Mouse (Mus musculus): ENCODE measurements around the gene Hyal1. TPM values are rescaled to one million over a fixed set of nuclear protein-coding genes. Genes with fewer than 3 reads are reported as not detected.

Hyal1 gene
- total and polyA plus RNA-seq, 3 experiments = 1.3 to 3.4 TPM; not detected in 1

DNA sequence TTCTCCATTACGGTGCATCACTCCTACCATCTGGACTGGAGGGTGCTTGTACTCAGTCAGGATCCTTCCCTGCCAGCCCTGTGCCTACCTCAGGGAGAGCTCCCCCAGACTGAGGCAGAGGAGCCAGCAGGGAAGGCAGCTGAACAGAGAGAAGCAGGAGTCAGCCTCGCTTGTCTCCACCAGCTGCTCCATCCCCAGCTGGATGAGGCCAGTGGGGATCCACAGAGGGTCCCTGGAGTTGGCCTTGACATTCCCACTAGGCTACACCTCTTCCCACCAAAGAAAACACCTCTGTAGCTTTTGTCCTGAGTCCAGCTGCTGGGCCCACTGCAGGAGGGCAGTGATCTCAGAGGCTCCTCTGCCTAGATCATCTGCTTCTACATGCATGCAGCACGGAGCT lies 48.2 kb downstream of the Hyal1 start:
- Histone ChIP-seq H3K27me3 (ENCODE audit: control insufficient read depth in 1 of 2, insufficient read depth in 2 of 2, low read length in 2 of 2) (no peaks in the 10 kb centered on the region), H3K4me1 (ENCODE audit: control insufficient read depth in 1 of 2, insufficient read depth in 2 of 2, low read length in 2 of 2) (peaks cover 13 to 26% of the 10 kb centered on the region in 2 experiments), H3K9ac (ENCODE audit: control insufficient read depth, low read depth, low read length, poor library complexity, severe bottlenecking) (peak overlapping the region; percentile 5; the same call in 1 of the 2 replicates), H3K36me3 (ENCODE audit: control insufficient read depth in 1 of 2, insufficient read depth in 2 of 2, low read length in 2 of 2) (peaks cover 1 to 18% of the 10 kb centered on the region in 2 experiments; a peak in 3 of 4 replicates), H3K79me2 (ENCODE audit: control insufficient read depth, insufficient read depth, low read length, poor library complexity) (peaks cover 34% of the 10 kb centered on the region), H3K4me3 (ENCODE audit: control insufficient read depth in 1 of 2, insufficient read depth in 1 of 2, low read depth in 2 of 2, low read length in 2 of 2) (no peak overlapping the region), H3K9me3 (replicated peaks; ENCODE audit: insufficient read depth, low read length) (no peaks in the 10 kb centered on the region), H3K27ac (ENCODE audit: control insufficient read depth, low read depth, low read length) (peak overlapping the region; percentile 25)
- DNase-seq (ENCODE audit: low read depth, low spot score) = no peak
- TF ChIP-seq NRF1 (IDR thresholded peaks at IDR 0.05; ENCODE audit: insufficient read depth, low read depth, low read length, poor library complexity, severe bottlenecking) (no peak), ZNF384 (IDR thresholded peaks at IDR 0.05; ENCODE audit: low read depth, low read length) (no peak), E2F4 (IDR thresholded peaks at IDR 0.05; ENCODE audit: borderline replicate concordance, low read depth, low read length) (no peak), ETS1 (IDR thresholded peaks at IDR 0.05; ENCODE audit: low read depth, low read length) (no peak), ELF1 (IDR thresholded peaks at IDR 0.05; ENCODE audit: low read depth, low read length) (no peak), MEF2A (IDR thresholded peaks at IDR 0.05; ENCODE audit: extremely low read depth, insufficient replicate concordance, low read depth, low read length, poor library complexity, severe bottlenecking) (no peak), MAFK (IDR thresholded peaks at IDR 0.05; ENCODE audit: borderline replicate concordance, low read depth, low read length) (no peak), ZMIZ1 (IDR thresholded peaks at IDR 0.05; ENCODE audit: low read depth, low read length) (no peak), USF2 (IDR thresholded peaks at IDR 0.05; ENCODE audit: borderline replicate concordance in 1 of 2, insufficient read depth in 1 of 2, low read depth in 1 of 2, low read length in 2 of 2) (no peak)

DNA sequence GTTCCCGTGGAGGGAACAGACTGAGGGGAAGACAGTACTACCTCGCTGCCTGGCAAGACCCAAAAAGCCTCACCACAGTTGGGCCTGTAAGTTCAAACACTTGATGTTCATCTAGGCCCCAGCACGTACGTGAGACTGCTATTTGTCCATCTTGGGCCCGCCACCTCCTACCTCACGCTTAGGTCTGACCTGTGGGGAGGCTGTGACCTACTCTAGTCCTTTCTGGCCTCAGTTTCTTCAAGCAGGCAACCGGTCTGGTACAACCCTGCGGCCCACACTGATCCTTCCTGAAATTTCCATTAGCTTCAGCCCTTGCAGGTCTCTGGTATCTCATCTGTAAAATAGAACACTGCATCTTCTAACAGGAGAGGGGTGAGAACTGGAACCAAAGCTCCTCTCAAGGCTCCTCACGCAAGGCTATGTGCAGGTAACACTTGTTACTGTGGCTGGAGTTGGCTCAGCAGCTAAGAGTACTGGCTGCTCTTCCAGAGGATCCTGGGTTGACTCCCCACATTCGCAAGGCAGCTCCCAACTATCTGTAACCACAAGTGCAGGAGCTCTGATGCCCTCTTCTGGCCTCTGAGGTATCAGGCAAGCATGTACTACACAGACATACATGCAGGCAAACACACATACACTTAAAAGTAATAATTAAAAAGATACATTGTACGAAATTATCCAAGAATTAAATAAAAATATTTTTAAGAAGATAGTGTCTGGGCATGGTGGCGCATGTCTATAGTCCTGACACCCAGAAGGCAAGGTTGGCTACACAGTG lies 48.8 kb downstream of the Hyal1 start:
- TF ChIP-seq MYB (IDR thresholded peaks at IDR 0.05; ENCODE audit: low read depth, low read length) (no peak), CTCF (IDR thresholded peaks at IDR 0.05 in 2 of 3, conservative IDR thresholded peaks at IDR 0.05 in 1 of 3; ENCODE audit: control insufficient read depth in 1 of 3, insufficient read depth in 1 of 3, low read depth in 2 of 3, low read length in 3 of 3, poor library complexity in 1 of 3, severe bottlenecking in 1 of 3) (peak; percentile 11 to 38 (median 36); a peak in 4 of 6 replicates), TAL1 (IDR thresholded peaks at IDR 0.05; ENCODE audit: low read length) (no peak)
- H3K4me3 ChIP-seq (ENCODE audit: control insufficient read depth in 1 of 2, insufficient read depth in 1 of 2, low read depth in 2 of 2, low read length in 2 of 2) = no peak overlapping the region
- no peak overlapping the region for H3K27ac ChIP-seq (ENCODE audit: control insufficient read depth, low read depth, low read length)

More for the DNA sequence above, 48.8 kb downstream of the Hyal1 start:
- DNase-seq (ENCODE audit: low read depth, low spot score) = peak; percentile 42
- Histone ChIP-seq H3K79me2 (ENCODE audit: control insufficient read depth, insufficient read depth, low read length, poor library complexity) (peaks cover 34% of the 10 kb centered on the region), H3K27me3 (ENCODE audit: control insufficient read depth in 1 of 2, insufficient read depth in 2 of 2, low read length in 2 of 2) (no peaks in the 10 kb centered on the region), H3K4me1 (ENCODE audit: control insufficient read depth in 1 of 2, insufficient read depth in 2 of 2, low read length in 2 of 2) (peaks cover 13 to 28% of the 10 kb centered on the region in 2 experiments), H3K9me3 (replicated peaks; ENCODE audit: insufficient read depth, low read length) (no peaks in the 10 kb centered on the region), H3K9ac (ENCODE audit: control insufficient read depth, low read depth, low read length, poor library complexity, severe bottlenecking) (no peak overlapping the region), H3K36me3 (ENCODE audit: control insufficient read depth in 1 of 2, insufficient read depth in 2 of 2, low read length in 2 of 2) (peaks cover 1 to 18% of the 10 kb centered on the region in 2 experiments; a peak in 3 of 4 replicates)

All from MEL (cell line).